Mouse (Mus musculus): ENCODE data around the gene Rad9b. TPM values are rescaled to one million over a fixed set of nuclear protein-coding genes. Genes with fewer than 3 reads are reported as not detected.

The Rad9b gene
- polyA plus RNA-seq, 1 experiment from 2014 or later, result 10.8 TPM

DNA sequence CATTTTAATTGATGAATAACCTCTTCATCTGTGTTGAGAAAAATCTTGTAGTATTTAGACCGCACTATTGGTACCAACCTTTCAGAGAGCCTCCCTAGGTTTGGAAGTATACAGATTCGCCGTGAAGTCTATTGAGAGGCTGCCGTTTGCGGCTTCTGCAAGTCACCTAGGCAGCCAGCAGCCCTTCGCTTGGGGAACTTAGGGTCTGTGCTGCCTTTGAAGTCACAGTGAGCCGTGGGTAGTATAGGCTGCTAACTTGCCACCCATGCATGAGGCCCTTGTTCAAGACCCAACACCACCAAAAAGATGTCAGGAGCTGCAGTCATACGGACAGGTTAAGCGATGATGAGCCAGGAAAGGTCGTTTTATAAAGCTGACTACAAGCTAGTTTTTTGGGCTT, 67.8 kb downstream of the Rad9b start:
- ATAC-seq (ENCODE audit: insufficient number of reproducible peaks, low FRiP score, low TSS enrichment, low read depth), result no peak
- peaks cover 12% of the 10 kb centered on the region for H3K4me1 ChIP-seq (ENCODE audit: control insufficient read depth, insufficient read depth, low read length)
- H3K9me3 ChIP-seq (ENCODE audit: control insufficient read depth, low read length), result no peaks in the 10 kb centered on the region
- no peaks in the 10 kb centered on the region for H3K27me3 ChIP-seq (ENCODE audit: control insufficient read depth, insufficient read depth, low read length)
- WGBS, result 82% methylated on average over 10 of the region's 10 CpGs
- H3K27ac ChIP-seq (replicated peaks; ENCODE audit: low read depth, low read length), result no peak overlapping the region
- H3K9ac ChIP-seq (ENCODE audit: low read length), result no peak overlapping the region
- H3K4me2 ChIP-seq (ENCODE audit: low read depth, severe bottlenecking), result no peak overlapping the region
- H3K4me3 ChIP-seq (ENCODE audit: low read depth, low read length), result 0 out of 2 replicates have a peak overlapping the region, but pooled peaks have one; percentile 3
- DNase-seq (ENCODE audit: low spot score), result no peak
- H3K36me3 ChIP-seq (ENCODE audit: control insufficient read depth, insufficient read depth, low read length), result no peaks in the 10 kb centered on the region; the same call in 1 of the 2 replicates

DNA sequence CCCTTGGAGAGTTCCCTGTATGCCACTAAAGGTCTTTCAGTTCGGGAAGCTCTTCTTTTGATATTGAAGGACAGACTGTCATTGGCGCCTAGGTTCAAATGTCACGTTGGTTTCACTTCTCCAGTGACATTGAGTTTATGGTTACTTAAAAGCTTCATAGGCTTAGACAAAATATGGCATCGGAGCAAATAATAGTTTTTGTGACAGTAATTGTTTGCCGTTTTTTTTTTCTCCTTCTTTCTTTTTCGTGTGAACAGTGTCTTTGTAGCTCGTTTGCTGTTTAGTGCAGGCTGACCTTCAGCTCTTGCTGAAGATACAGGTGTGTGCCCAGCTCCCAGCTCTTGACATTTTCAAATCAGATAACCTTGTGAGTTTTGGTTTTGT, 68.3 kb downstream of the Rad9b start:
- peaks cover 12% of the 10 kb centered on the region for H3K4me1 ChIP-seq (ENCODE audit: control insufficient read depth, insufficient read depth, low read length)
- H3K4me2 ChIP-seq (ENCODE audit: low read depth, severe bottlenecking), result peak overlapping the region; percentile 98
- H3K27ac ChIP-seq (replicated peaks; ENCODE audit: low read depth, low read length), result no peak overlapping the region
- H3K9me3 ChIP-seq (ENCODE audit: control insufficient read depth, low read length), result no peaks in the 10 kb centered on the region
- ATAC-seq (ENCODE audit: insufficient number of reproducible peaks, low FRiP score, low TSS enrichment, low read depth), result no peak
- peak overlapping the region; percentile 89; the same call in 1 of the 2 replicates for H3K4me3 ChIP-seq (ENCODE audit: low read depth, low read length)
- H3K9ac ChIP-seq (ENCODE audit: low read length), result no peak overlapping the region
- H3K36me3 ChIP-seq (ENCODE audit: control insufficient read depth, insufficient read depth, low read length), result no peaks in the 10 kb centered on the region; the same call in 1 of the 2 replicates
- no peaks in the 10 kb centered on the region for H3K27me3 ChIP-seq (ENCODE audit: control insufficient read depth, insufficient read depth, low read length)
- WGBS, result 58% methylated on average over 7 of the region's 7 CpGs
- DNase-seq (ENCODE audit: low spot score), result no peak

DNA sequence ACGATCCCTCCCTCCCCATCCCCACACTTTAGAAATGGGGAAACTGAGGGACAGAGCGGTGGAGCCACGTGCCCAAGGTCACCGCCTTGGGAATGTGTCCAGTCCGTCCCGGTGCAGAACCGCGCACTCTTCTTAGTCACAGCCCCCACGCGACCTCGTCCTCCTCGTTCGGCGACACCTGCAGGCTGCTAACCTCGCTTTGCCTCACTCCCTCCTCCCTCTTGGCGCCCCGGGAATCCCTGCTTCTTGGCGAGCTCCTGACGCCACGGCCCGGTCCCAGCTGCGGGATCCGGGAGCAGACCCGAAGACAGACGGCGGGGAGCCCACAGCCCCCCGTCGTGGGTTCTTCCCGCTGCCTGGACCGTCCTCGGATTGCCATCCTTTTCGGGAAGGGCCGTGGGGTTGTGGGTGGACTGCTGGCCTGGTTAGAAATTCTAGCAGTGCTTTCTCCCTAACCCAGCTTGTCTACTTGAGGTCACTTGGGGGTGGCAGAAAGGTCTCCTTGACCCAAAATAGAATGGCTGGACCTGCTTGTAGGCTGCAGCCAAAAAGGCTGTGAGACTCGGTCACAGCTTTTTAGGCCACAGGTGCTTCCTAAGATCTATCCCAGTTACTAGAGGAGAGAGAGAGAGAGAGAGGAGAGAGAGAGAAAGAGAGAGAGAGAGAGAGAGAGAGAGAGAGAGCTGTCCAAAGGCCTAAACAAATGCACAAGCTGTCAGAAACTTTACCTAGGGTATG, 68.8 kb downstream of the Rad9b start:
- ATAC-seq (ENCODE audit: insufficient number of reproducible peaks, low FRiP score, low TSS enrichment, low read depth), result no peak
- 2% methylated on average over 34 of the region's 34 CpGs for WGBS
- H3K4me3 ChIP-seq (ENCODE audit: low read depth, low read length), result peak overlapping the region; percentile 89
- peaks cover 12% of the 10 kb centered on the region for H3K4me1 ChIP-seq (ENCODE audit: control insufficient read depth, insufficient read depth, low read length)
- no peak overlapping the region for H3K27ac ChIP-seq (replicated peaks; ENCODE audit: low read depth, low read length)
- H3K9me3 ChIP-seq (ENCODE audit: control insufficient read depth, low read length), result no peaks in the 10 kb centered on the region
- H3K36me3 ChIP-seq (ENCODE audit: control insufficient read depth, insufficient read depth, low read length), result no peaks in the 10 kb centered on the region; the same call in 1 of the 2 replicates
- H3K9ac ChIP-seq (ENCODE audit: low read length), result peak overlapping the region; percentile 83
- H3K4me2 ChIP-seq (ENCODE audit: low read depth, severe bottlenecking), result peak overlapping the region; percentile 98
- peak; percentile 60 for DNase-seq (ENCODE audit: low spot score)
- H3K27me3 ChIP-seq (ENCODE audit: control insufficient read depth, insufficient read depth, low read length), result no peaks in the 10 kb centered on the region

DNA sequence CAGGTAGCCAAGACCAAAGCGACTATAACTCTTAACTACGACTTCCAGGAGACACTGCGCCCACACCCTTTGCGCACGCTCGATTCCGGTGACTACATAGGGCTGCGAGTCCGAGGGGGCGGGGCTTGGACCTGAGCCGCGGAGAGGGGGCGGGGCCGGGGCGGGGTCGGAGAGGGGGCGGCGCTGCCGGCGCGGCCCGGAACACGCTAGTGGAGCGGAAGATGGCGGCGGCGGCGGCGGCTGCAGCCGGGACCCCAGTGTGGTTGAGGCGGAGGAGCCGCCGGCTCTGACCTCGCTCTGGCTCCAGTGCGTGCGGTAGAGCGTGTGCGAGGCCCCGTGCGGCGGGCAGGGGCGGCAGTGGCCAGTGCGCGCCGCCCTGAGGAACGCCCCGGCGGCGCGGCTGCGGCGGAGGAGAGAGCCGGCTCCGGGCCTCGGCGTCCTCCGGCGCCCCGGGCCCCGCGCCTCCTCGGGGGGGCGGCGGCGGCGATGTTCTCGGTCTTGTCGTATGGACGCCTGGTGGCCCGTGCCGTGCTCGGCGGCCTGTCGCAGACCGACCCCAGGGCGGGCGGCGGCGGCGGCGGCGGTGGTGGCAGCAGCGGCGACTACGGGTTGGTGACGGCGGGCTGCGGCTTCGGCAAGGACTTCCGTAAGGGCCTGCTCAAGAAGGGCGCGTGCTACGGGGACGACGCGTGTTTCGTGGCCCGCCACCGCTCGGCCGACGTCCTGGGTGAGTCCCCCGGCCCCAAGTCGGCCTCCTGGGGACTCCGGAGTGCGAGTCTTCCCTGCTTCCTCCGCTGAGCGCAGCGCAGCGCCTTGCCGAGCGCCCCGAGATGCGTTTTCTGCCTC, 69.6 kb downstream of the Rad9b start, which contains the start of gene Pptc7:
Gene Pptc7 (plus strand): TSS at position 183 of the 846 bp plus-strand sequence.
- peak; percentile 93 for DNase-seq (ENCODE audit: low spot score)
- peak; percentile 90 for ATAC-seq (ENCODE audit: insufficient number of reproducible peaks, low FRiP score, low TSS enrichment, low read depth)
- Histone ChIP-seq H3K4me1 (ENCODE audit: control insufficient read depth, insufficient read depth, low read length) (peaks cover 12% of the 10 kb centered on the region), H3K27me3 (ENCODE audit: control insufficient read depth, insufficient read depth, low read length) (no peaks in the 10 kb centered on the region), H3K27ac (replicated peaks; ENCODE audit: low read depth, low read length) (0 out of 2 replicates have a peak within 1 kb of the TSS, but pooled peaks have one; percentile 21), H3K36me3 (ENCODE audit: control insufficient read depth, insufficient read depth, low read length) (no peaks in the 10 kb centered on the region; the same call in 1 of the 2 replicates), H3K4me2 (ENCODE audit: low read depth, severe bottlenecking) (peak within 1 kb of the TSS; percentile 98), H3K9me3 (ENCODE audit: control insufficient read depth, low read length) (no peaks in the 10 kb centered on the region), H3K9ac (ENCODE audit: low read length) (peak within 1 kb of the TSS; percentile 83), H3K4me3 (ENCODE audit: low read depth, low read length) (peak within 1 kb of the TSS; percentile 89)
- under 1% methylated on average over 110 of the region's 114 CpGs for WGBS

DNA sequence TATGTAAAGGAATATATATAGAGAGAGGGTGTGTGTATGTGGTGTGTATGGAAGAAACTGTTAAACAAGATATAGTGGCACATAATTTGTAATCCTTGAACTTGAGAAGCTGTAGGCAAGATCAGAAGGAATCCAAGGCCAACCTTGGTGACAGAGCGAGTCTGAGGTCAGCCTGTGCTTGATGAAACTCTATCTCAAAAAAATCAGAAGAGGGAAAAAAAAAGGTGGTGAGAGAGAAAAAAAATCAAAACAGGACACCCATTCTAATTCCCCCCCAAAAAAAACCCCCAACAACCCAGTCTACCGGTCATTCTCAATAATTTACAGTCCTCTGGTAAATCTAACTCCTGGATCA, 70.2 kb downstream of the Rad9b start:
- H3K9me3 ChIP-seq (ENCODE audit: control insufficient read depth, low read length), result no peaks in the 10 kb centered on the region
- peak overlapping the region; percentile 98; the same call in 1 of the 2 replicates for H3K4me2 ChIP-seq (ENCODE audit: low read depth, severe bottlenecking)
- no peaks in the 10 kb centered on the region for H3K36me3 ChIP-seq (ENCODE audit: control insufficient read depth, insufficient read depth, low read length)
- ATAC-seq (ENCODE audit: insufficient number of reproducible peaks, low FRiP score, low TSS enrichment, low read depth), result no peak
- H3K27me3 ChIP-seq (ENCODE audit: control insufficient read depth, insufficient read depth, low read length), result no peaks in the 10 kb centered on the region
- H3K4me3 ChIP-seq (ENCODE audit: low read depth, low read length), result no peak overlapping the region
- no peak overlapping the region for H3K27ac ChIP-seq (replicated peaks; ENCODE audit: low read depth, low read length)
- 26% methylated on average over 2 of the region's 2 CpGs for WGBS
- peaks cover 12% of the 10 kb centered on the region for H3K4me1 ChIP-seq (ENCODE audit: control insufficient read depth, insufficient read depth, low read length)
- no peak overlapping the region for H3K9ac ChIP-seq (ENCODE audit: low read length)
- no peak for DNase-seq (ENCODE audit: low spot score)

DNA sequence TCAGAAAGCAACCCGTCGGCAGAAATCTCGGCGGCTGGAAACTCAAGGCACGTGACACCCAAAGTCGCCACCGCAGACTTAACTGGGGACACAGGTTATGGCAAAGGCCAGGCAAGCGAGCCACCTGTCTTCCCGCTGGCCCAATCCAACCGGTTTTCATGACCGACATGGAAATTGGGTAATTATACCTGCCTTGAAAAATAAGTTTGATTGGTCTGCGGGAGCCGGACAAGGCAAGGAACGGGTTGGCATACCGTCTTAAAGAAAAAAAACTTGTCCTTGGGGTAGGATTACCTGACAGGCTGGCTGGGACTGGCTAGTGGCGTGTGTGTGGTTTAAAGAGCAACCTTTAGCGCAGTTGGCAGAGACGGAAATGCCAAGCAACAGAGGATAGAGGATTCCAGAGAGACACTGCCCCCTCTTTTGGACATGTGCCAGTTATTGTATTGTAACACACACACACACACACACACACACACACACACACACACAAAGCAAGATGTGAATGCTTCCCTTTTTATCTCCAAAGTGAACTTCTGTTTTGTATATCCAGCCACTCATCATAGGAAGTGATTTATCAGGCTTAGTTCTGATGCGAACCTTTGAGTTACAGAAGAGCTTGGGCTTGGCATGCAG, 73.1 kb downstream of the Rad9b start:
- 40% methylated on average over 19 of the region's 19 CpGs for WGBS
- ATAC-seq (ENCODE audit: insufficient number of reproducible peaks, low FRiP score, low TSS enrichment, low read depth) (no peak), DNase-seq (ENCODE audit: low spot score) (peak; percentile 46)
- Histone ChIP-seq H3K9me3 (ENCODE audit: control insufficient read depth, low read length) (no peaks in the 10 kb centered on the region), H3K27me3 (ENCODE audit: control insufficient read depth, insufficient read depth, low read length) (no peaks in the 10 kb centered on the region), H3K9ac (ENCODE audit: low read length) (no peak overlapping the region), H3K4me2 (ENCODE audit: low read depth, severe bottlenecking) (peak overlapping the region; percentile 18; the same call in 1 of the 2 replicates), H3K27ac (replicated peaks; ENCODE audit: low read depth, low read length) (no peak overlapping the region), H3K36me3 (ENCODE audit: control insufficient read depth, insufficient read depth, low read length) (no peaks in the 10 kb centered on the region), H3K4me3 (ENCODE audit: low read depth, low read length) (no peak overlapping the region), H3K4me1 (ENCODE audit: control insufficient read depth, insufficient read depth, low read length) (peaks cover 8% of the 10 kb centered on the region)

DNA sequence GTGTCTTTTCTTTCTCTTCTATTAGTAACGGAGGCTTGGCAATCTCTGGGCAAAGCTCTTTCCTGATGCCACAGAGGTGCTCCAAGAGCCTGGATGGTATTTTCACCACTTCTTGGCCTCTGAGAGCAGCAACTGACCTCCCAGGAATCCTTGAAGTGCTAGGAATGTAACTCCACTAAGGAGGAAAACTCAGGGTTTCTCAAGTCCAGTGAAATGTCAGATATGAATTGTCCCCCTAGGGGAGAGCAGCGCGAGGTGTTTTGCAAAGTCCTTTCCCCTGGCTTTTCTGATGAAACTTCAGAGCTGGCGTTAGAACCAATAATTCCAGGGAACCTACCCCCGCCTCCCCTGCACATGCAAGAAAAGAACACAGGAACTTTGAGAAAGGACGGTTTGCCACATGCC, 73.6 kb downstream of the Rad9b start:
- H3K9ac ChIP-seq (ENCODE audit: low read length), result no peak overlapping the region
- WGBS, result 54% methylated on average over 6 of the region's 6 CpGs
- no peaks in the 10 kb centered on the region for H3K27me3 ChIP-seq (ENCODE audit: control insufficient read depth, insufficient read depth, low read length)
- ATAC-seq (ENCODE audit: insufficient number of reproducible peaks, low FRiP score, low TSS enrichment, low read depth), result no peak
- H3K9me3 ChIP-seq (ENCODE audit: control insufficient read depth, low read length), result no peaks in the 10 kb centered on the region
- no peak for DNase-seq (ENCODE audit: low spot score)
- H3K36me3 ChIP-seq (ENCODE audit: control insufficient read depth, insufficient read depth, low read length), result no peaks in the 10 kb centered on the region
- H3K4me3 ChIP-seq (ENCODE audit: low read depth, low read length), result no peak overlapping the region
- peak overlapping the region; percentile 18; the same call in 1 of the 2 replicates for H3K4me2 ChIP-seq (ENCODE audit: low read depth, severe bottlenecking)
- no peak overlapping the region for H3K27ac ChIP-seq (replicated peaks; ENCODE audit: low read depth, low read length)
- peaks cover 4% of the 10 kb centered on the region for H3K4me1 ChIP-seq (ENCODE audit: control insufficient read depth, insufficient read depth, low read length)

DNA sequence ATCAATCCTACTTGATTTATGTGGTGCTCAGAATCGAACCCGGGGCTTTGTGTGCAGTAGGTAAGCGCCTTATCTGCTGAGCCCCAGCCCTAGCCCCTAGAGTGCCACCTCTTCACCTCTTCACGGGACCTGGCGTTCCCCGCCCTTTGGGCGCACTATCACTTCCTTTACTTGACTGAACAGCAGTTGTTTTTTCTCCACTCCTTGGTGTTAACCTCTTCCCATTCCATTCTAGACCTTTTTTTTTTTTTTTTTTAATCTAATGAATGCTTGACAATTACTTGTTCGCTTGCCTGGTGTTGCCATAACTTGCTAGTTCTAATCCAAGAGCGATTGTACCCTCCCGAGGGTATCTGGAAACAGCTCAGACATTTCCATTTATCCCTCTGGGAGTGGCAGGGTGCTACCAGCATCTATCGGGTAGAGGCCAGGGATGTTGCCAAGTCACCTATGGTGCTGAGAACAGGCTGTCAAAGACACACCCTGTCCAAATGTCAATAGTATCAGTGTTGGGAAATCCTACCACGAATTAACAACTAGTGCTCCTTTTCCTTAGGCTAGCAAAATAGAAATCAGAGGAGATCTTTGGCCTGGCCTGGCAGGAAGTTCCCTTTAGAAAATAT, 74.1 kb downstream of the Rad9b start:
- Histone ChIP-seq H3K4me2 (ENCODE audit: low read depth, severe bottlenecking) (no peak overlapping the region), H3K27ac (replicated peaks; ENCODE audit: low read depth, low read length) (no peak overlapping the region), H3K36me3 (ENCODE audit: control insufficient read depth, insufficient read depth, low read length) (no peaks in the 10 kb centered on the region), H3K27me3 (ENCODE audit: control insufficient read depth, insufficient read depth, low read length) (no peaks in the 10 kb centered on the region), H3K9me3 (ENCODE audit: control insufficient read depth, low read length) (no peaks in the 10 kb centered on the region), H3K4me3 (ENCODE audit: low read depth, low read length) (no peak overlapping the region), H3K4me1 (ENCODE audit: control insufficient read depth, insufficient read depth, low read length) (no peaks in the 10 kb centered on the region), H3K9ac (ENCODE audit: low read length) (no peak overlapping the region)
- no peak for DNase-seq (ENCODE audit: low spot score)
- no peak for ATAC-seq (ENCODE audit: insufficient number of reproducible peaks, low FRiP score, low TSS enrichment, low read depth)
- WGBS, result 79% methylated on average over 12 of the region's 12 CpGs
